Mouse (Mus musculus) adrenal gland, adult 8-10 months (tissue): Measurements from ENCODE around the gene Ccdc54. TPM values are rescaled to one million over a fixed set of nuclear protein-coding genes. Genes with fewer than 3 reads are reported as not detected.

Source experiments
- DNase-seq: peaks from one replicate; pipeline ENCODE4 v3.0.0; 2022
- total RNA-seq, 4 experiments: library from RNA; stranded (reverse); gene quantifications; 2 replicates each; pipeline ENCODE4 v1.2.4; 2022

Ccdc54 gene
- total RNA-seq, 4 experiments from 2014 or later, result not detected

DNA sequence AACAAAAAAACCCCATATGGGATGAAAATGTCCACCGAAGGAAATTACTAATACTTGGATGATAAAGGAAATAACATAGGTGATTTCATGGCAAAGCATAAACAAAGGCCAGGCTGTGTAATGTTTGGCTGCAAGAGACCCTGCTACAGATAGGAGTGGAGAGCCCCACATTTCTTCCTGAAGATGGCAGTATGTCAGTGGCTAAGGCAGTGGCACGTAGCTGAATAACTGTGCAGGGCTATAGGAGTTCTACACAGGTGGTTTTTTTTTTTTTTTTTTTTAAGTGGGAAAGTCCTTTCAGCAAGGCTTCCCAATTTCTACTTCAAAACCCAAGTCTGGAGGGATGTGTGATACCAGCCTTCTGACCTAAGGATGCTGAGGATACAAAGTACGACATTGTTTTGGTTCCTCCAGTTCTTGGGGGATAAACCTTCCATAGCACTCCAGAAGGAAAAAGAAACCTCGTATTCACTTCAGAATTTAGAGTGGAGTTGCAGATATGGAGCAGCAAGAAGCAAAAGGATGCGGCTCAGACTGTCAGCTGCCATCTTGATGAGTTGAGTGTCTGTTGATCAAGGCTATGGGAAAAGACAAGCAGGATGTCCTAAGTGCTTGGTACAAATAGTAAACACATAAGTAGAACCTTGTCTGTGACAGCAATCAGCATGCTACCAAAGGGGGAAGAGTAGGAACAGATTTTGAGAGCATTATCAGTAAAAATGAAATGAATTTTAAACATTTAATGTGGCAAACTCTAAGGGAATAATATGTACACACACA, 48.2 kb downstream of the Ccdc54 start:
- DNase-seq, result no peak

Other genes starting within 250 kb of the Ccdc54 start
- gene Bbx, start 158.8 kb downstream of the Ccdc54 start, total RNA-seq, result 10 to 100 TPM; 43.8 to 50.6 (median 46.3) TPM